Mouse (Mus musculus) NIH3T3 (cell line): ENCODE results near the gene Tmem128.

Source experiments
- DNase-seq: peaks from one replicate; pipeline ENCODE4 v3.0.0-alpha.2; 2012; ENCODE audit warnings: low read depth

The Tmem128 gene

DNA sequence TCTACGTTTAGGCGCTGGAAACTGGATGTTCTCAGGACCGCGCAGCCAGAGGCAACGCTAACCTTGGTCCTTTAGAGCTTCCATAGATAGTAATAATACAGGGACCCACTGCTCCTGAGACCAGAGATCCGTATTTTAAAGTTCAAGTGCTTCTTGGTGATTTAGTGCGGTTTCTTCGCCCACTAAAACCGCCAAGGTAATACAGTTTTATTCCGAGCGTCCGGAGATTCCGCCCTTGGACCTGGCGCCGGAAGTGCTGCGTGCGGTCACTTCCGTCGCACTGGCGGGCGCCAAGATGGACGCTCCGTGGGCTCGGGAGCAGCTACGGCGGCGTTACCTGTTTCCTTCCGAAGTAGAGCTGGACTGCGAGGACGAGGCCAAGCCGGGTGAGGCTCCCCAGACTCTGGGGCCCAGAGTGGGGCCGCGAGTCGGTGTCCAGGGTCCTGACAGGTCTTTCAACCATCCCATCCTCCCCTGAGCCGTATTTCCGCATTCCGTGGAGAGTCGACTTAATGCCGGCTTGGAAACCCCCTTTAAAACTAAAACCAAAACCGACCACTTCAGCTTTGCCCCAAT, at the start of gene Tmem128:
Gene Tmem128, plus strand, starts transcription at position 79 of the 576 bp plus-strand sequence.
- peak; percentile 79 for DNase-seq

DNA sequence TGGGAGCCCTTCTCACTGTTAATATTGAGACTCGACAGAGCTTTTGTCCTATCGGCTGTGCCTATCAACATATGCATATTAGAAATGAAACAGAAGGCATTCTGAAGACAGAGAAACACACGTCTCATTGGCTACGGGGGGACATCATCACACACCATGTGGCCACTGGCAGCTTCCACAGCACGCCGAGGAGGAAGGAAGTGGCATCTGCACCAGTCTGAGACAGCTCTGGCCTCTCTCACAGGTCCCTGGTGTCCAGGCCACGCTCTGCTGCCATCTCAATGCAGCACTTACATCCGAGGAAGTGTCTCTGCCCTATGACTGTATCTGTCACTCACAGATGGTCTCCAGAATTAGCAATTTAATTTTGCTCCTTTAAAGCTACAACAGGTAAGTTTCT, 48.3 kb upstream of the Tmem128 start:
- DNase-seq, result no peak

DNA sequence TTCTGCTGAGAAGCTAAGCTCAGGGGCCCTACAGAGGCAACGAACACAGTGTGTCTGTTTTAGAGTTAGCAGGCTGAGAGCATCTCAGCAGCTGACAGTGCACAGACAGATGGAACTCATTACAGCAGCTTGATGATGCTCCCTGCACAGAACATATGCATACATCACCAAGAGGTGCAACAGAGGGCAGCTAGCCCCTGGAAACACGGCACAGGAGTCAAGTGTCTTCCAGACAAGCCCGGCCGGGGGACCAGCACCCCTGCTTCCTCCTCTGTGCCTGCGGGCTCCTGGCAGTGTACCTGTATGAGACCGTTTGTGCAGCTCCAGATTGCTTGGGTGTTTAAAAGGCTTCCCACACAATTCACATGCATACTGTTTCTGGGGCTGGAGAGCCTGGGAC, 47.0 kb upstream of the Tmem128 start:
- no peak for DNase-seq

DNA sequence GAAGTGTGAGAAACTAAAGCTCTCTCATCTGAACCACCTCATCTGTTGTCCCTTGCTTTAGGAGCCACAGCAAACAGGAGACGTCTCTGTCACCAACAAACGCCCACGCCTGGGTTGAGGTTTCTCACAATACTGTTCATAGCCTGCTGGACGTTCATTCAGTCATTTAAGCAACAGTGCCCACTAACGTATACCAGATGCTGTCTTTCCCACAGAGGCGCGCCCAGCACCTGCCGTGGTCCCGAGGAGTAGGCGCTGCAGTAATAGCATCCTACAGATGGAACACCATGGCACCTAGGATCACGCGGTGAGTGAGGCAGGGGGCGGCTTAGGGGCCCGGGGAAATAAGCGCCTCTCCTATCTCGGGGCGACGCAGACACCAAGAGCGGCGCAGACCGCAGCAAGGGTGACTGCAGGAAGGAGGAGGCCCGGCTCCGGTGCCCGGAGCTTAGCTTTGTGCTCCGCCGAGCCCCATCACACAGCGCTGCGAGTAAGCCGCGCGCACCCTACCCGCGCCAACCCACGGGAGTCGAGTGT, 40.1 kb upstream of the Tmem128 start:
- peak; percentile 58 for DNase-seq

DNA sequence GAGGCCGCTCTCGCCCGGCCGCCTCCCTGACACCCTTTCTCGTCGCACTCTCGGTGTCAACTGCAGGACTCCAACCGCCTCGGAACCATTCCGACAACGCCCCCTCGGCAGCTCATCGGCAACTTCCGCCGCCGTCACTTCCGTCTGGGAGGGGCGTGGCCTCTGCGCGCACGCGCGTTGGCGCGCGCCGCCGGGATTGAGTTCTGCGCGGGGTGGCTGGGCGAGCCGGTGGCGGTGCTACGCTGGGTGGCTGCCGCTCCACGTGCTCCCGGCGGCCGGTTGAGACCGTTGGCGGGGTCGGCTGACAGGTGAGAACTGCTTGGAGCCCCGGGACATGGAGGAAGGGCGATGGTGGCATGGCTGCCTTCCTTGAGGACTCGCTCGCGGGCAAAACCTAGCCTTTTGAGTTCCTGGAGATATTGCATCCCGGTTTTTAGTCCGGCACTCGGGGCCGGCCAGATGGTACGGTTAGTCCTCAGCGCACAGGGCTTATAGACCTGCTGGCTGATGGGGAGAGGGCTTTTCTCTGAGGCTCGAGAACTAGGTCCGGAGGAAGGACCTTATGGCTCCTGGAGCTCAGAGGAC, 39.6 kb upstream of the Tmem128 start, which contains the start of the genes Zbtb49 and Lyar:
Gene Zbtb49, minus strand, starts transcription at position 130 of the 585 bp plus-strand sequence.
Gene Lyar, plus strand, starts transcription at position 143 of the 585 bp plus-strand sequence.
- DNase-seq, result peak; percentile 94

DNA sequence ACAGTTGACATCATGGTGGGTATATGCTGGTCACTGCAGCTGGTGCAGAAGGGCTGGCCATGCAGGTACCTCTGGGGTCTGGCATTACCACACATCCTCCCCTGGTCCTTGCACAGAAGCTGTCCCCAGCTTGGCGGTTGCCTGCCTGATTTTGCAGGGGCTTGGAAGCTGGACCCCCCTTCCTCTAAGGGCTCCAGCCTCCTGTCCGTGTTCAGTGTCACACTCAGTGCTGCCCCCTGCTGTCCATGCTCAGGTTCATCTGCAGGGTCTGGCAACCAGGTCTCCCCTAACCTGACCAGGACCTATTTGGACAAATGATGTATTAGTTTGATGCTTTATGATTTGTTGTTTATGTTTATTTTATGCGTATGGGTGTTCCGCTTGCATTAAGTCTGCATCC, 24.6 kb upstream of the Tmem128 start:
- peak; percentile 62 for DNase-seq

DNA sequence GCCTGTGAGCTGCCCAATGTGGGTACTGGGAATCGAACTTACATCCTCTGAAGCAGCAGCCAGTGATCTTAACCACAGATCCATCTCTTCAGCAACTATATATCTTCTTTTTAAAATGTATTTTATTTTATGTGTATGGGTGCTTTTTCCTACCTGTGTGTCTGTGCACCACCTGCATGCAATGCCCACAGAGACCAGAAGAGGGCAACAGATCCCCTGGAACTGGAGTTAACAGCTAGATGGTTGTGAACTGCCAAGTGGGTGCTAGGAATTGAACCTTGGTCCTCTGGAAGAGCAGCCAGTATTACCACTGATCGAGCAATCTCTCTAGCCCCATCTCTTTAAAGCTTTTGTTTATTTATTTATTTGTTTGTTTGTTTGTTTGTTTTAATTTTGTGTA, 23.4 kb upstream of the Tmem128 start:
- no peak for DNase-seq

DNA sequence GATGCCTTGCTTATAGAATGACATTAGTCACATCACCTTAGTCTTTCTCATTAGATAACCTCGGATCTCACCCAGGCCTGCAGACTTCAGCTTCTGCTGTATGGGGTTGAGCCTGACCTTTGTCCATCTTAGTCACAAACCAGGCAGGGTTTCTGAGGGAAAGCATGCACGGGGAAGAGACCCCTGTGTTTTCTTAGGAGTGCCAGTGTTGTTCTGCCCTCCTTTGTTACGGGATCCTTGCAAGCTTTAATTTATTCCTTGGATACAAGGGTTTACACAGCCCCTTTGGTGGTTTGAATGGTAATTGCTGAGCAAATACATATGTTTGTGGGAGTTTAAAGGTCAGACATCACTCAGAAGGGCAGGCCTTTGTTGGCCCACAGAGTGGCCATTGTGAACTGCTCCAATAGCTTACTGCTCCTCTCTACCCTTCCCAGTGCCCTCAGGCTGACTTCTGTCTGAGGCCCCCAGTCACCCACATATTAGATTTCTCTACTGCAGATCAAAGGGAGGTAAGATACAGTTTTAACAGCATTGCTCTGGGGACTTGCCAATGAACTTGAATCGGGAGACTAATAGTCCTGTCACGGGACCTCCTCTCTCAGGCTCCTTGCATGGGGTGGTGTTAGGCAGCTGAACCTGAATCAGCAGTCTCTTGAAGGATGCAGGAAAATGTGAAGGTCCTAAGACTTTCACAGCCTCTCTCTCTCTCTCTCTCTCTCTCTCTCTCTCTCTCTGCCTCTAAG, 19.1 kb upstream of the Tmem128 start:
- peak; percentile 17 for DNase-seq

DNA sequence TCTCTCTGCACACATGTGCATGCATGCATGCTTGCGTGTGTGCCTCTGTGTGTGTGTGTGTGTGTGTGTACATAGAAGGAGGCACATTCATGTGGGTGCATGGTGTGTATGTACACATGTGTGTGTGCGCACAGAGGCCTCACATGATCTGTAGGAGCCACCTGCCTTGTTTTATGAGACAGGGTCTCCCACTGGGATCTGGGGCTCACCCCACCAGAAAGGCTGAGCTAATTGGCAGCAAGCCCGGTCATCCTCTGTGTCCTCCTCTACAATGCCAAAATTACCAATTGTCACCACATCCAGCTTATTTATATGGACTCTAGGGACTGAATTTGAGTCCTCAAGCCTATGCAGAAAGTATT, 18.5 kb upstream of the Tmem128 start:
- no peak for DNase-seq

DNA sequence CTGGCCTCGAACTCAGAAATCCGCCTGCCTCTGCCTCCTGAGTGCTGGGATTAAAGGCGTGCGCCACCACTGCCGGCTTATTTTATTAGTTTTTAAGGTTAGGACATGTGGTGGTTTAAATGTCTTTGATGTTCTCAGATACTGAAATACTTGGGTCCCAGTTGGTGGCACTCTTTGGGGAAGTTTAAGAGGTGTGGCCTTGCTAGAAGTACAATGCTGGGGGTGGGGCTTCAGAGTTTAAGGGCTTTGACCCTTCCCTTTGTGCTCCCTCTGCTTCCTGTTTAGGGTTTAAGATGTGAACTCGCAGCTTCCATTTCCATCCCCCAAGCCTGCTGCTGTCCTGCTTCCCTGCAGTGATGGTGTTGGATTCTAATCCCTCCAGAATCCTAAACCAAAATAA, 18.0 kb upstream of the Tmem128 start:
- no peak for DNase-seq

DNA sequence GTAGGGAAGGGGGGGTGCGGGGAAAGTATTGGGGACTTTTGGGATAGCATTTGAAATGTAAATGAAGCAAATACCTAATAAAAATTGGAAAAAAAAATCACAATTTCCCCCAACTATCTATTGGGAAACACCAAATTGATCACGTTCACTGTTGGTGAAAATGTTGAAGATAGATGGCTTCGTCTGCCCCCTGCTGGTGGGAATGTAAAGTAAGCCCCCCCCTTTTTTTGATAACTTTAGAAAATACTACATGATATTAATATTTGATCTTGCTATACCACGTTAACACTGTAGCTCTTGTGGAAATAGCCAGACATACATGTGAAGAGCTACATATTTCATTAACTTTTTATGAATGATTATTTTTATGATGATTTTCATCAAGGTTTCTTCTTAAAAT, 4.8 kb upstream of the Tmem128 start:
- DNase-seq, result peak; percentile 45

DNA sequence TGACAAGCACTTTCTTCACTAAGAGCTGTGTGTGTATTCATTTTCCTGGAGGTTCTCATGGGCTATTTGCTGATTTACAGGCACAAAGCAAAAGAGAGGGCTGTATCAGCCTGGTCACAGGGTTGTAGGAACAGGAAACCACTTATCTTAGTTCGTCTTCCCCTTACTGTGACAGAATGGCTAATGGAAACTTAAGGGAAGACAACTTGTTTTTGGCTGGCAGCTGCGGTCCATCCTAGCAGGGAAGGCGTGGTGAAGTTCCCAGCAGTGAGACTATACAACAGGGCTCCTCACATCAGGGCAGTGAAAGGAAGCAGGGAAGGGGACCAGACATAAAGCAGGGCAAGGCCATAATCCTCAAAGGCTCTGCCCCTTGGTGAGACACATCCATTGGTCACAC, 4.3 kb upstream of the Tmem128 start:
- DNase-seq, result no peak

DNA sequence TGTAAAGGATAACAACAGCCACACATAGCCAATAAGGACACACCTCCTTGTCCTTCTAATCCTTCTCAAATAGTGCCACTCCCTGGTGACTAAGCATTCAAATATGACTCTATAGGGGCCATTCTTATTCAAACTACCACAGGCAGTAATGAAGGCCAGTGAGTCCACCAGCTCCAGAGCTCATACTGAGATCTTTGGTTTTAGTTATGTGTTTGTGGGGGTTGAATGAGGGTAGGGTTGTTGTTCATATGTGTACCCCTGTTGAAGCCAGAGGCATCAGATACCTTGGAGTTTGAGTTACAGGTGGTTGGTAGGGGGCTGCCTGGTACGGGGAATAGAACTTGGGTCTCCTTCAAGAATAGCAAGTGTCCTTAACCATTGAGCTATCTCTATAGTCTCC, 3.4 kb upstream of the Tmem128 start:
- DNase-seq, result no peak

DNA sequence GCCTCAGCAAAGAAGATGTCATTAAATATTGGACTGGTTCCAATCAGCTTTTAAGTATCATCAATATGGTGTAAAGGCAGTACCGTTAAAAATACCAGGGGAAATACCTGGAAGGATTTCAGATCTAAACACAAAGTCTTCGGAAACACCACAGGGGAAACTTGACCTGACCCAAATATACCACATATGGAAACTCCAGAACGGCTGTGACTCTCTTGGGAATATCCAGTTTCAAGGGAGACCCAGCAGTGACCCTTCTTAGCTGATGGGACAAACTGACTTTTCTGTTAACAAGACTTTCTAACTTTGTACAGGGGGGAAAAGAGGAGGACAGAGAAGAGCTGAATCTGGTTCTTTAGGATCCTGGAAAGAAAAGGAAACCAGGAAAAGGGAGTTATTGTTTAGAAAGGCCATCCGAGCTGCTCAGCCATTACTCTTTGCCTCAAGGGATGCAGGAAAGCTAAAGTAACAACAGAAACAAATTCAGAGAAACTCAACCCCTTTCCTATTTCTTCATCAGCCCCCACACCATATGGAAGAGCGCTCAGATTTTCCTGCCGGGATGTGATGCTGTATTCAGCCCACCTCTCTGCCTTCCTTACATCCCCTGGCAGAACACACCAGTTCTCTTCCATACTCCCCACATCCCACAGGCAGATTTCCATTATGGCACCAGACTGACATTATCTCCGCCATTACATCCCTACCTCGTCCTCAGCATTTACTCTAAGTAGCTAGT, 1.8 kb upstream of the Tmem128 start:
- DNase-seq, result no peak

DNA sequence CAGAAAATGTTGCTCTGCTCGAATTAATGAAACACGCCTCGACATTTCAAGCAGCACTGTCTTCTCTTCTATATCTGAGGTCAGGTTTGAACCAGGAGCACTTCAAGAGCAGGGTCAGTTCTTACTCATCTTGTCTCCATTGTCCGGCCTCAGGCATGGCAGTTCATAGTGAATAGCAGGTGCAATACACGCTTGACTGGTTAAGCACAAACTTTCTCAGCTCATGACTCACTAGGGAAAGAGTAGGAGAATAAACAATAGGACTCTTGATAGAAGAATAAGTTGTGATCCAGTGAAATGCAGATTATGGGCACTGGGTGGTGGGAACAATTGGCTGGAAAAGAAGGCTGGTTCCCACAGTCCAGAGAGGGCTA, 1.2 kb upstream of the Tmem128 start:
- no peak for DNase-seq

DNA sequence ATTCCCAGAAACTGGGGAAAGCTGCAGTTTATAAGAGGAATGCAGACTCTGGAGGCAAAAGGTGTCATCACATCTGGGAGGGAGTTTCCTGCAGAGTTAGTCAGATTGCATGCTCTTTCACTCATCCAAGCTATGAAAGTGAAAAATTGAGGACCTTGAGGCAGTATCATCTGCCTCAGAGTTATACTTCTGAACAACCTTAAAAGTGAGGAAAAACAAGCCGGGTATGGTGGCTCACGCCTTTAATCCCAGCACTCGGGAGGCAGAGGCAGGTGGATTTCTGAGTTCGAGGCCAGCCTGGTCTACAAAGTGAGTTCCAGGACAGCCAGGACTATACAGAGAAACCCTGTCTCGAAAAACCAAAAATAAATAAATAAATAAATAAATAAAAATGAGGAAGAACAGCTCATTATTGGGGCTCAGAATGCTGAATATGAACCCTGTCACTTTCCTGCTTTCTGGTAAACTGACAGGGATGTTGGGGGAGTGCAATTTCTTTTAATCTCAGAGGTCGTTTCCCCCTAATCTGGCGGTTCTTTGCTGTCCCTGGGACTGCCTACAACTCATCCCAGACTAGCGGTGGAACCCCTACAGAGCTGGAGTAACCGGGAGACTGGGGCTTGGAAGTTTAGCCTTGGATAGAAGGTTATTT, 404 bp upstream of the Tmem128 start:
- peak; percentile 21 for DNase-seq

DNA sequence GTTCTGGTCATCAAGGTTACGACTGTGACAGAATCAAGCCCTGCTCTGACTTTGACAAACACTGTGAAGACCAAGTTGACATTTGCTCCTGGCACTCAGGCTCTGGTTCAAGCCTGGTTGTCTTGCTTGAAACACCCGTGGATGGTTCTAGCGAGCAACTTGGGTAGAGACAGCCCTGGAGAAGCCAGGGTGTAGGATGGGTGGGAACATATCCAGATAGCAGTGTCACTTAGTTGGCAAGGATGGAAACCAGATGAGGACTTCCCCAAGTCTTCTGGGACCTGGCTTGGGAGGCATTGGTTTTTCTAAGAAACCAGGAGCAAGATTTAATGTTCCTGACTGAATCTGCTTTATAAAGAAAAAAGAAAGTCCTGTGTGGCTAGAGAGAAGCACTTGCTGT, 11.0 kb downstream of the Tmem128 start:
- no peak for DNase-seq

DNA sequence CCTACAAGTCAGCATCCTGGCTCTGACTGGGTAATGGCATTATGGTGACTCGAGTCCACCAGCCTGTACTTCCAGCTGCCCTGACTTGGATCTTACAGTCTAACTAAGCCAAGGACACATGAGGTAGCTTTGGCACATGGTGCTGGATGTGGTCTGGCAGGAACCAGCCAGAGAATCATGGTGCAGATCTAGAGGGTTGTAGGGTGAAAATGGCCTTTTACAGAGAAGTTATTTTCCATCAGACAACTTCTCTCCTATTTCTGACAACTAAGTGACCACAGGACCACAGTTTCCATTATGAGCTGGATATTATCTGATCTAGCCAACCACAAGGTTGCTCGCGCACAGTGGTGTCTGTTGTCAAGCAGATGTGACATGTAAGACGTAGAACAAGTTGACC, 13.8 kb downstream of the Tmem128 start:
- DNase-seq, result no peak

DNA sequence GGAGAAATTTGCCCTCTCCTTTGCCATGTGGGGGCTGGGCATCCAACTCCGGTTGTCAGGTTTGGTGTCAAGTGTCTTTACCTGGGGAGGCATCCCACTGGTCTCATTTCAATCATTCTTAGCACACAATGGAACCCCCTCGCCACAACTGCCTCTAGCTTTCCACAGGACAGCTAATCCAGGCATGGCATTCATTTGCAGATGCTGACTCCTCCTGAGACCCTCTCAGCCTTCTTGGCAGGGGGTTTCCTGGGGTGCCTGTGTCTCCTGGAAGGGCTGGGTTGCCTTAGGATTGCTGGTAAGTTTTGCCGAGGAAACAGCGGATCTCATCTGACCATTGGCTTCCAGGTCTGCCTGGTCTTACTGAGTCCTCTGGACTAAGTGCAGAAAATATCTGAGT, 15.8 kb downstream of the Tmem128 start, which contains the start of gene Otop1:
Gene Otop1, plus strand, starts transcription at position 202 of the 400 bp plus-strand sequence.
- no peak for DNase-seq

DNA sequence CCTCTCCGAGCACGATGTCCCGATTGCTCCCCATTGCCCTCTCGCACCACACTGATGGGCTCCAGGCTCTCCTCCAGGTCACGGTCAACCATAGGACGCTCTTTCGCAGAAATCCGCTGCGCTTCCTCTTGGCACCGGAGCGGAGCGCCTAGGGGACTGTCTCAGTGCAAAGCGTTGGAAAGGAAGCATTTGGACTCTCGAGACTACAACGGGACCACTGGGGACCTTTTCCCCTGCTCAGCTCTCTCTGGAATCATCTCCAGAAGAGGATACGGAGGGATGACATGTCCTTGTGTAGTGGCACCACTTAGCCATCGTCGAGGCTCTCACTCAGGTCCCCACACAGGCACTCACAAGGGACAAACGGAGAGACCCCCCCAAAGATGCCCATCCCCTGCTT, 16.5 kb downstream of the Tmem128 start:
- no peak for DNase-seq

DNA sequence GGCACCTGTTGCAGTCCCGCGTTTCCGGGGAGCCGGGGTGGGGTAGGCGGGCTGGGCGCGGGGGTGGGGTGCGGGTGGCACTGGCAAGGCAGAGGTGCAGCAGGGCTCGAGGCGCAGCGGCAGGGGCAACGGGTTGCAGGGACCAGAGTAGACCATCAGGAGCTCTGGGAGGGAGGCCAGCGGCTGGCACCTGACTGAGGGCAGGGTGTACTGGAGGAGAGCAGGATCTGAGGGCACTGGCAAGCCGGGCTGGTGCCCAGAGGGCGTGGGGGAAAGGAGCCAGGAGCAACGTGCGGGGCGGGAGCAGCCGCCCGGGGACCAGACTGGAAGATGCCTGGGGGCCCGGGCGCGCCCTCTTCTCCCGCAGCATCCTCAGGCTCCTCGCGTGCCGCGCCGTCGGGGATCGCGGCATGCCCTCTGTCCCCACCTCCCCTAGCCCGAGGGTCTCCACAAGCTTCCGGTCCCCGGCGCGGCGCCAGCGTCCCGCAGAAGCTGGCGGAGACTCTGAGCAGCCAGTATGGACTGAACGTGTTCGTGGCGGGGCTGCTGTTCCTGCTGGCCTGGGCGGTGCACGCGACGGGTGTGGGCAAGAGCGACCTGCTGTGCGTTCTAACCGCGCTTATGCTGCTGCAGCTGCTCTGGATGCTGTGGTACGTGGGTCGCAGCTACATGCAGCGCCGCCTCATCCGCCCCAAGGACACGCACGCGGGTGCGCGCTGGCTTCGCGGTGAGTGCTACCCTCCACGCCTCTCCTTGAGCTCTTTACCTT, 17.3 kb downstream of the Tmem128 start:
- no peak for DNase-seq
